Mouse (Mus musculus) embryonic facial prominence, embryonic 15.5 days (tissue): ENCODE results near the gene Gdf9. TPM values are rescaled to one million over a fixed set of nuclear protein-coding genes. Genes with fewer than 3 reads are reported as not detected.

ENCODE experiments used
- ATAC-seq: fragments of 200-750 bp; cut with Nextera tagmentation; 2 replicates; pipeline ENCODE4 v1.8.0; 2017; ENCODE audit warnings: low read depth, moderate TSS enrichment; ENCODE audit not compliant: insufficient number of reproducible peaks, low FRiP score, low TSS enrichment
- H3K27ac ChIP-seq: fragments of 300-500 bp; sonication (generic); replicated peaks from 2 replicates; pipeline ENCODE4 v1.5.1; 2015; ENCODE audit warnings: mild to moderate bottlenecking, inconsistent platforms
- H3K27me3 ChIP-seq: fragments of 300-500 bp; sonication (generic); 2 replicates; pipeline ENCODE4 v1.6.1; 2015; ENCODE audit warnings: inconsistent platforms
- H3K36me3 ChIP-seq: fragments of 300-500 bp; sonication (generic); 2 replicates; pipeline ENCODE4 v1.6.1; 2015; ENCODE audit warnings: mild to moderate bottlenecking, inconsistent platforms
- H3K4me1 ChIP-seq: fragments of 300-500 bp; sonication (generic); 2 replicates; pipeline ENCODE4 v1.6.1; 2015; ENCODE audit warnings: inconsistent platforms
- H3K4me2 ChIP-seq: fragments of 300-500 bp; sonication (generic); replicated peaks from 2 replicates; pipeline ENCODE4 v1.6.1; 2015; ENCODE audit warnings: mild to moderate bottlenecking, inconsistent platforms
- H3K4me3 ChIP-seq: fragments of 300-500 bp; sonication (generic); replicated peaks from 2 replicates; pipeline ENCODE4 v1.5.1; 2015; ENCODE audit warnings: mild to moderate bottlenecking, inconsistent platforms
- H3K9ac ChIP-seq: fragments of 300-500 bp; sonication (generic); 2 replicates; pipeline ENCODE4 v1.6.1; 2015; ENCODE audit warnings: inconsistent platforms
- H3K9me3 ChIP-seq: fragments of 300-500 bp; sonication (generic); replicated peaks from 2 replicates; pipeline ENCODE4 v1.6.1; 2016; ENCODE audit warnings: inconsistent platforms
- WGBS: fragments of 180-500 bp; shearing (Covaris S2); methylation state at CpG from one replicate; pipeline ENCODE4 v1.1.7; 2015; 5-methylcytosine and 5-hydroxymethylcytosine counted together
- polyA plus RNA-seq: library from polyadenylated mRNA; unstranded; fragments of >200 nt; fragmentation: Nextera tagmentation; extraction: Ambion mirVana; gene quantifications from 2 replicates; pipeline ENCODE4 v1.2.1, GENCODE M21; 2015

Gene Gdf9
- polyA plus RNA-seq, 1 experiment from 2014 or later, result 2.4 TPM

DNA sequence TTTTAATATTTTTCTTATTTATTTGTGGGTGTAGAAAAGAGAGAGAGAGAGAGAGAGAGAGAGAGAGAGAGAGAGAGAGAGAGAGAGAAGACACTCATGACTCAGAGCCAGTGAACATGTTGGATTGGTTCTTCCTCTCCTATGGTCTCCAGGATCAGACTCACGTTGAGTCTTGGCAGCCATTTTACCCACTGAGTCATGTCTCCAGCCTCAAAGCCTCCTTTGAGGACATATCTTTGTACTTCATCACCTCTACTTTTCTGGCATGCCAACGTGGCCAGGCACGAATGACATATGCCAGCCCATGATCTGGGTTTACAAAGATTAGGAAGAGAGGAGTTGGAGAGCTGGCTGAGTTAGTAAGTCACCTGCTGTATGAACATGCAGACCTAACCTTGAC lies 29.4 kb downstream of the Gdf9 start:
- Histone ChIP-seq H3K4me1 (peaks cover 18% of the 10 kb centered on the region), H3K4me2 (no peak overlapping the region), H3K9me3 (no peaks in the 10 kb centered on the region), H3K27me3 (peaks cover 57% of the 10 kb centered on the region), H3K9ac (no peak overlapping the region), H3K27ac (no peak overlapping the region), H3K4me3 (no peak overlapping the region), H3K36me3 (no peaks in the 10 kb centered on the region)
- WGBS, result 79% methylated on average over 3 of the region's 3 CpGs
- no peak for ATAC-seq

DNA sequence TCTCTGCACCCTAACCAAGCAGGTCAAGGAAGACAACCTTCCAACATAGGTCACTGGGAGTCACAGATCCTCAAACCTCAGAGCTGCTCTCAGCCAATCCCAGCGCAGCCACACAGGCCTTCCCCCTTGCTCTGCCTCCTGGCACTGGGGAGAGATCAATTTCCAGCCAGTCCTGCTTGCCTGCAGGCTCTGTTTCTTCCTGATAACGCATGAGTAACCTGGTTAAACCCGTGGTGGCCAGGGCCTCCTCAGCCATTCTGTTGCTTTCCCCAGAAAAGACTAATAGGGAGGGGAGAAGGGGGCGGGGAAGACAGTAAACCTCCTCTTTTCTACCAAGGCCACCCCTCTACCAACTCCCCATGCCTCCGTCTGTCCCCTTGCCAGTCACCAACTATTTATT lies 30.9 kb downstream of the Gdf9 start:
- Histone ChIP-seq H3K27me3 (peaks cover 61% of the 10 kb centered on the region), H3K4me1 (peaks cover 28% of the 10 kb centered on the region), H3K36me3 (no peaks in the 10 kb centered on the region), H3K9ac (no peak overlapping the region), H3K27ac (no peak overlapping the region), H3K4me2 (no peak overlapping the region), H3K4me3 (no peak overlapping the region), H3K9me3 (no peaks in the 10 kb centered on the region)
- ATAC-seq, result peak; percentile 20; the same call in 1 of the 2 replicates
- 28% methylated on average over 5 of the region's 5 CpGs for WGBS

DNA sequence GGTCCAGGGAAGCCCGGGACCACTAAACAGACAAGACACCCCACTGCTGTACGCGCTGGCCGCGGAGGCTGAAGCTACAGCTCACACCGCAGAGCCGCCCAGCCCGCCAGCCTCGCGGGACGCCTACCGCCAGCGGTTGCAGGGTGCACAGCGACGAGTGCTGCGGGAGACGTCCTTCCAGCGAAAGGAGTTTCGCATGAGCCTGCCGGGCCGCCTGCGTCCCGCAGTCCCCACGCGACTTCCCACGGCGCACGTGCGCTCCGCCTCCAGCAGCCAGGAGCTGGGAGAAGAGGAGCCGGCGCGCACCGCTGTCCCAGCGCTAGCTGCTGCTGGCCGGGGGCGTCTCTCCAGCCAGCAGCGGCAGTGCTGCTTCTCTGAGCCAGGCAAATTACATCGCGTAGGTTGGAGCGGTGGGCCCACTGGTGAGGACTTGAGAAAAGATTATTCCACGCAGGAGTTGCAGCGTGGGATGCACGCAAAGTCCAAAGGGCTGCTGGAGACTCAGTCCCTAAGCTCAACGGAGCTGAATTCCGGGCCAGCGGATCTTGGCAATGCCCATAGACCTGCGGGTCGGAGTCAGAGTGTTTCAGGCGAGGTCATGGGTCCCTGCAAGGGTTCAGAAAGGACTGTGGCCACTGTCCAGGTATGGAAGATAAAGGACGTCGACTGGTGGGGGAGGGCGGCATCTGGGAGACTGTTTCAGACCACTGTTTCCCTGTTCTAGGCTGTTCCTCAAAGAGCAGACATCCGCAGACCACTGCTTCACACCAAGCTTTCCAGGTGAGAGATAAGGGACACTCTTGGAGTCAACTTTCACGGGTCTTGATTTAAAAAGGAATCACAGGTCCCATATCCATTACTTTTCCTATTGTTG lies 33.0 kb downstream of the Gdf9 start:
- no peak for ATAC-seq
- H3K9me3 ChIP-seq, result no peaks in the 10 kb centered on the region
- H3K4me2 ChIP-seq, result peak overlapping the region; percentile 81
- H3K4me3 ChIP-seq, result peak overlapping the region; percentile 44
- WGBS, result 7% methylated on average over 55 of the region's 55 CpGs
- H3K36me3 ChIP-seq, result no peaks in the 10 kb centered on the region
- peaks cover 22% of the 10 kb centered on the region for H3K4me1 ChIP-seq
- H3K27me3 ChIP-seq, result peaks cover 55% of the 10 kb centered on the region
- no peak overlapping the region; the same call in 1 of the 2 replicates for H3K9ac ChIP-seq
- H3K27ac ChIP-seq, result no peak overlapping the region

DNA sequence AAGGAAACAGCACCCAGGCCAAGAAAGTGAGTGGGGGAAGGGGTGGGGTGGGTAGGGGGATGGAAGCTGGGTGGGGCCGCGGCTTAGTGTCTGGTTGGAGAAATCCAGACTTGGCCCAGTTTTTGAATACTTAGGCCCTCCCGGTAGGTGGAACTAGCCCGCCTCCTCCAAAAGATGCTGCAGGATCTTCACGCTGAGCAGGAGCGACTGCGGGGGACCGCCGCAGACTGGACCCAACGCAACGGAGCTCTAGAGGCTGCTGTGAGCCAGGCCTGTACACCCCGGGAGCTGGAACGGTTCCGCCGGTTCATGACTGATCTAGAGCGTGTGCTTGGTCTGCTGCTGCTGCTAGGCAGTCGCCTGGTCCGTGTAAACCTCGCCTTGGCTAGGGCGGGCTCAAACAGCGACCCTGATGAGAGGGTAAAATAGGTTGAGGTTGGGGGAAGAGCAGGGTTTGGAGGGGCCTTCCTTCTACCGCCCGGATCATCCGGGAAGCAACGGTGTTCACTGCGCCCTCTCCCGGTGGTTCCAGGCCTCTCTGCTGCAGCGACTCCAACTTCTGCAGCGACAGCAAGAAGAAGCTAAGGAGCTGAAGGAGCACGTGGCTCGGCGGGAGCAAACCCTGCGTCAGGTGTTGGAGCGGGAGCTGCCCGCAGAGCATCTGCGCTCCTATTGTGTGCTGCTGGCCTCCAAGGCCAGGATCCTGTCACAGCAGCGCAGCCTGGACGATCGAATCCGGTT lies 35.6 kb downstream of the Gdf9 start:
- Histone ChIP-seq H3K9ac (no peak overlapping the region), H3K9me3 (no peaks in the 10 kb centered on the region), H3K36me3 (no peaks in the 10 kb centered on the region), H3K4me2 (peak overlapping the region; percentile 59), H3K4me3 (peak overlapping the region; percentile 41), H3K4me1 (peaks cover 31% of the 10 kb centered on the region), H3K27me3 (peaks cover 59% of the 10 kb centered on the region), H3K27ac (no peak overlapping the region)
- ATAC-seq, result no peak
- whole genome bisulfite sequencing, result 7% methylated on average over 40 of the region's 40 CpGs

DNA sequence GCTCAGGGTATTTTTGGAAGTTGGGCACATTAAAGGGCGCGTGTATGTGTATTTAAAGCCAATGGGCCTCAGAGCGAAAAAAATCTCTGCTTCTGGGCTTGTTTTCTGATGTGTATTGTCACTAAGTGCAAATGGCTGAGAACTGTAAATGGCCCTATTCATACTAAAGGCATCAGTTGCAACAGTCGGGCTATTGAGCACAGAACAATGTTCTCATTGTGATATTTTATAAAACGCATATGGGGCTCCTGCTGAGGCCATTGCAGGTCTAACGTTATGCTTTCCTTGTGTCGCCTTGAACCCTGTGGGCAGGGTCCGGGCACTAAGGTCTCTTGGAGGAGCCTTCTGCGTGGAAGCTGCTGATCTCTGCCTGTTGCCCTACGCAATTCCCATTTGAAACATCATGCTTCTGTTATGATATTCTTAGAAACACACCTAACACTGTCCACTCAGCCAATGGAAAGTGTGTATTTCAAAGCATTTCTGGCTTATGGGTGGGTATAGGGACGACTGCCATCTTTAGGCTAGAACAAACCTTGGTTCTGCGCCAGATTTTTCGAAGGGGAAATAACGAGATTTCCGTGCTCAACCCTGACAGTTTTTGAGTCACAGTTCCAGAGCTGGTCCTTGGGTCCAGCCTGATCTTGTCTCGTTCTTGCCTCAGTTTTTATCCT lies 38.6 kb downstream of the Gdf9 start:
- no peak overlapping the region for H3K27ac ChIP-seq
- H3K9me3 ChIP-seq, result no peaks in the 10 kb centered on the region
- WGBS, result 21% methylated on average over 16 of the region's 16 CpGs
- H3K27me3 ChIP-seq, result peaks cover 37% of the 10 kb centered on the region
- peak overlapping the region; percentile 26 for H3K4me3 ChIP-seq
- peak overlapping the region; percentile 52 for H3K4me2 ChIP-seq
- H3K36me3 ChIP-seq, result no peaks in the 10 kb centered on the region
- H3K4me1 ChIP-seq, result peaks cover 20% of the 10 kb centered on the region
- H3K9ac ChIP-seq, result no peak overlapping the region
- no peak for ATAC-seq

DNA sequence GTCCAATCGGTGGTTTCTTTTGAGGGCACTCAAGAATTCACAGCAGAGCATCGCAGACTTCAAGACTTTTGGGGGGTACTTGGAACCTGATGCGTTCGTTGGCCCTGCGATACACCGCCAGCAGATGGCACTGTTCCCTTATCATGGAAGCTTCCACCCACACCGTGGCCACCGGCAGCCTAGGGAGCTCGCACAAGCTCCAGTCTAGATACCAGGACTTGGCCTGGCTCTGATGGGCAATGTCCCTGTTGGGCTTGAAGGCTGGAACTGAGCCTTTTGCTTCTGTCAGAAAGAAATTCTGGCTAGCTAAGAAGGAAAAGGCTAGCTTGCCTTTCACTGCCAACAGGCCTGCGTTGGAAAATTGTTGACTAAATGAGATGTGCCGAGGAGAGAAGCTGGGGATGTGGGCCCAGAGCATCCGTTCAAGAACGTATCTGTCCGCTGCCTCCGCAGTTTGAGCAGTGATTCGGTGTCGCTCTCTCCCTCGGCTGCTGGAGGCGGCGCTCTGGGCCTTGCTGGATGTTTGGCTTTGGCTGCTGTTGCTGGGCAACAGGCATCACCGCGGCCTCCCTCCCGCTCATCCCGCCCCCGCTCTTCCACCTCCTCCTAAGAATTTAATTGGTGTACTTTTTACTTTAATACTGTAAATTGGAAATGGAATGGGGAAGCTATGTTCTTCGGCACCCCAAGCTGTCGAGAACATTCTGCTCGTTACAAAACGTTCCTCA lies 39.3 kb downstream of the Gdf9 start, which contains the start of gene Gm9837:
Gene Gm9837 (minus strand): TSS at position 512 of the 728 bp plus-strand sequence.
- 4% methylated on average over 29 of the region's 29 CpGs for WGBS
- no peak within 1 kb of the TSS for H3K27ac ChIP-seq
- no peaks in the 10 kb centered on the region for H3K9me3 ChIP-seq
- no peak within 1 kb of the TSS for H3K9ac ChIP-seq
- ATAC-seq, result peak; percentile 78
- H3K4me2 ChIP-seq, result peak within 1 kb of the TSS; percentile 52
- H3K4me1 ChIP-seq, result peaks cover 20% of the 10 kb centered on the region
- H3K36me3 ChIP-seq, result no peaks in the 10 kb centered on the region
- peaks cover 36% of the 10 kb centered on the region for H3K27me3 ChIP-seq
- peak within 1 kb of the TSS; percentile 26 for H3K4me3 ChIP-seq

DNA sequence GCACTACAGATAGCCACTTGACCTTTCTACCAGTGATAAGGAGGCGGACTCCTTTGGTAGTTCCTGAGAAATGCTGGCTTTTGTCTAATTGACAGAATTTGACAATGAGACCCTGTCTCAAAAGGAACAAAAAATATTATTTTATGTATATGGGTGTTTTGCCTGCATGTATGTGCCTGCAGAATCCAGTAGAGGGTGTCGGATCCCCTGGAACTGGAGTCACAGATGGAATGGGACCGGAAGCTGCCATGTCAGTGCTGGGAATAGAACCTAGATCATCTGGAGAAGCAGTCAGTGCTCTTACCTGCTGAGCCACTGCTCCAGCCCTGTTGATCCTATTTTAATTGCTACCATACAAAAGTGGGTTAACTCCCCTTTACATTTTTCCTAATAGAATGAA lies 41.9 kb downstream of the Gdf9 start:
- Histone ChIP-seq H3K9ac (no peak overlapping the region), H3K27ac (no peak overlapping the region), H3K4me2 (no peak overlapping the region), H3K36me3 (no peaks in the 10 kb centered on the region), H3K4me3 (no peak overlapping the region), H3K9me3 (no peaks in the 10 kb centered on the region), H3K27me3 (peaks cover 37% of the 10 kb centered on the region), H3K4me1 (peaks cover 16% of the 10 kb centered on the region)
- ATAC-seq, result no peak
- WGBS, result 75% methylated on average over 3 of the region's 3 CpGs

DNA sequence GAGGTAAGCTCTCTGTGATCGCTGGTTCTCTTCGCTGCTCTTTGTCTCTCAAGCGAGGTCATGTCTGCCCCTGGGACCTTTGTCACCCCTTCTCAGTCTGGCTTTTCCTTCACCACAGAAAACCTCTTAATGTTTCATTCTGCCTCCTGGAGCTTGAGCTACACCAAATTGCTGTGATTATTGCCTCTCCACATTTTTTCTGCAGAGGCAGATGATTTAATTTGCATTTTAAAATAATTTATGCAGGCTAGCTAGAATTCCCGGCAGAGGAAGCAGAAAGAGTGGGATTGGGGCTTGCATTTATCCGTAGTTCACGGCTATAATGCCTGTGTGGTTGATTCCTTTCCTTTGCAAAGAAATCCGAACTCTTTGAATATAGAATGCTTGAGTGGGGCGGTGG lies 44.8 kb downstream of the Gdf9 start:
- 18% methylated on average over 8 of the region's 8 CpGs for WGBS
- H3K27ac ChIP-seq, result no peak overlapping the region
- H3K36me3 ChIP-seq, result no peaks in the 10 kb centered on the region
- no peak for ATAC-seq
- H3K9me3 ChIP-seq, result no peaks in the 10 kb centered on the region
- H3K4me2 ChIP-seq, result no peak overlapping the region
- no peak overlapping the region for H3K9ac ChIP-seq
- H3K4me1 ChIP-seq, result peaks cover 27% of the 10 kb centered on the region
- H3K27me3 ChIP-seq, result peaks cover 65% of the 10 kb centered on the region
- no peak overlapping the region for H3K4me3 ChIP-seq

DNA sequence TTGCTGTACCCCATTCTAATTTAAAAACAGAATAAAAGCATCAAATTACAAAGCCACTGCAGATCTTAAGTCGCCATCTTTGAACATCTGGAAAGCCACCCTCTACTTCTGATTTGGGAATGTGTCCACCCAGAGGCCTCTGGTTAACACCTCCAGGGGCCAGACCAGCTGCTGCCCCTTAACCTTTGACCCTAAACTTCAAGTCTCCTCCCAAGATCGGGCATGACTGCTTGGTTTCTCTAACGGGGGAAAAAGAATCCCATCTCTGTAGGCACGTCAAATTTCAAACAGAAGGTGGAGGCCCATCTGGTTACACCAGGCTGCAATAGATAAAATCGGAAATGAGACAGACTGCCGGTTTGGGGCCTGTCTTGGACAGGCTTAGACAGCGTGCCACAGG lies 47.0 kb downstream of the Gdf9 start:
- no peak for ATAC-seq
- peaks cover 71% of the 10 kb centered on the region for H3K27me3 ChIP-seq
- H3K4me3 ChIP-seq, result 0 out of 2 replicates have a peak overlapping the region, but pooled peaks have one; percentile 45
- H3K36me3 ChIP-seq, result no peaks in the 10 kb centered on the region
- H3K4me1 ChIP-seq, result peaks cover 26% of the 10 kb centered on the region
- no peak overlapping the region for H3K27ac ChIP-seq
- no peak overlapping the region for H3K4me2 ChIP-seq
- H3K9me3 ChIP-seq, result no peaks in the 10 kb centered on the region
- WGBS, result 27% methylated on average over 7 of the region's 7 CpGs
- H3K9ac ChIP-seq, result no peak overlapping the region

DNA sequence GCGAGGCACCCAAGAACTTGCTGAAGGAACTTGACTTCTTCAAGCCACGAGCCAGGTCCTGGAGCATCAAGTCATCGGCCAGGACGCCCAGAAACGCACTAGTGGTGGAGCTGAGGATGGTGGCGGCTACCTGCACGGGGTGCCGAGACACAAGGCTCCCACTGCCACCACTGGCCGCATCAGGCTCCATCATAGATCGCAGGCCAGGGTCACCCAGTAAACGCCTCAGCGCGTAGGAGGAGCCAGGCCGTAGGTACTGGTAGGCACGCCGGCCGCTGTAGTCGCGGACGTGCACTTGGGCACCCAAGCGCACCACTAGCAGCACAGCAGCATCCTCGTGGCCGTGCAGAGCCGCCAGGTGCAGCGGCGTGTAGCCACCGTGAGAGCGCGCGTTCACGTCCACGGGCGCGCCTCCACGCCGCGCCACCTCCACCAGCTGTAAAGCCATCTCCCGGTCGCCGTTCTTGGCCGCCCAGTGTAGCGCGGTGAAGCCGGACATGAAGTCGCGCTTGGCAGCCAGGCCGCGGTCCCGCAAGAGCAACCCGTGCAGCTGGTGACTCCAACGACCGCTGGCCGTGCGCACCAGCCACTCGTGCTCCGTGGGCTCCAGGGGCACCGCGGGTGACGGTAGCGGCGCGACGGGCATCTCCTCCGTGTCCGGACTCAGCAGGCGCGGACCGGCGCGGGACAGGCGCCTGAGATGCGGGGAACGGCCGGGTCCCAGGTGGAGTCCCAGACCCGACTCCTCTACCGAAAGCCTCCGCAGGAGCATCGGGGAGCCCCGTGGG lies 47.8 kb downstream of the Gdf9 start:
- H3K4me2 ChIP-seq, result peak overlapping the region; percentile 82
- peaks cover 26% of the 10 kb centered on the region for H3K4me1 ChIP-seq
- no peaks in the 10 kb centered on the region for H3K36me3 ChIP-seq
- peak overlapping the region; percentile 45 for H3K4me3 ChIP-seq
- no peak overlapping the region for H3K9ac ChIP-seq
- no peak overlapping the region for H3K27ac ChIP-seq
- WGBS, result 5% methylated on average over 79 of the region's 79 CpGs
- peaks cover 71% of the 10 kb centered on the region for H3K27me3 ChIP-seq
- no peak for ATAC-seq
- H3K9me3 ChIP-seq, result no peaks in the 10 kb centered on the region
